ENCODE assay signal across 8 mouse cellular contexts in genomic region chr7:127231826-127232621, GRCm38 (mm10). TPM values are rescaled to one million over a fixed set of nuclear protein-coding genes. Genes with fewer than 3 reads are reported as not detected.
A peak's percentile ranks its signal among the peaks of the same experiment; 100 is the strongest.
DNase-seq lines count a peak whose midpoint lies in the region; ATAC-seq lines count a peak whose summit lies in the region.

No protein-coding gene starts in this region.

- 0 out of 2 replicates have a peak, but pooled peaks have one; percentile 4 for ATAC-seq in kidney, embryonic 14.5 days (ENCODE audit: low FRiP score, low TSS enrichment)
- peak; percentile 22 for ATAC-seq in activated CD4-positive, CD25-positive, alpha-beta regulatory T cell, adult 4 months
- ATAC-seq in hindbrain, embryonic 13.5 days (ENCODE audit: low FRiP score): no peak; the same call in 1 of the 2 replicates
- ATAC-seq in midbrain, embryonic 14.5 days (ENCODE audit: low FRiP score, low TSS enrichment): no peak

- H3K27me3 ChIP-seq in kidney, embryonic 14.5 days (ENCODE audit: control insufficient read depth, insufficient read depth, low read length): no peaks in the 10 kb centered on the region
- H3K27me3 ChIP-seq in hindbrain, embryonic 13.5 days: no peaks in the 10 kb centered on the region
- H3K27me3 ChIP-seq in midbrain, embryonic 14.5 days (ENCODE audit: control insufficient read depth, insufficient read depth, low read length): no peaks in the 10 kb centered on the region

- DNase-seq in kidney, postnatal 14 days: no peak
- DNase-seq in midbrain, embryonic 14.5 days: peak; percentile 25
- DNase-seq in adrenal gland, adult 8-10 months: no peak
- no peak for DNase-seq in spleen, postnatal 10 days (ENCODE audit: low spot score in 2 of 2)
- DNase-seq in adrenal gland, postnatal 10 days: no peak

- H3K27ac ChIP-seq in kidney, embryonic 14.5 days (ENCODE audit: low read depth, low read length): peak overlapping the region; percentile 99
- H3K27ac ChIP-seq in hindbrain, embryonic 13.5 days: peak overlapping the region; percentile 100
- peak overlapping the region; percentile 99 for H3K27ac ChIP-seq in midbrain, embryonic 14.5 days (replicated peaks; ENCODE audit: low read depth, low read length)

- H3K9ac ChIP-seq in kidney, embryonic 14.5 days (ENCODE audit: low read depth, low read length): peak overlapping the region; percentile 74
- peak overlapping the region; percentile 98 for H3K9ac ChIP-seq in hindbrain, embryonic 13.5 days
- H3K9ac ChIP-seq in midbrain, embryonic 14.5 days (replicated peaks; ENCODE audit: low read length): peak overlapping the region; percentile 98

- 5% methylated on average over 20 of the region's 20 CpGs for WGBS in kidney, embryonic 14.5 days
- WGBS in hindbrain, embryonic 13.5 days: 5% methylated on average over 20 of the region's 20 CpGs
- 3% methylated on average over 20 of the region's 20 CpGs for WGBS in midbrain, embryonic 14.5 days

- H3K36me3 ChIP-seq in kidney, embryonic 14.5 days (ENCODE audit: control insufficient read depth, insufficient read depth, low read length): peaks cover 40% of the 10 kb centered on the region
- peaks cover 29% of the 10 kb centered on the region for H3K36me3 ChIP-seq in hindbrain, embryonic 13.5 days
- H3K36me3 ChIP-seq in midbrain, embryonic 14.5 days (ENCODE audit: control insufficient read depth, insufficient read depth, low read length): peaks cover 31% of the 10 kb centered on the region

- H3K9me3 ChIP-seq in kidney, embryonic 14.5 days (ENCODE audit: control insufficient read depth, low read length): no peaks in the 10 kb centered on the region
- H3K9me3 ChIP-seq in hindbrain, embryonic 13.5 days: no peaks in the 10 kb centered on the region
- no peaks in the 10 kb centered on the region for H3K9me3 ChIP-seq in midbrain, embryonic 14.5 days (ENCODE audit: control insufficient read depth, low read length)

- H3K4me1 ChIP-seq in kidney, embryonic 14.5 days (ENCODE audit: control insufficient read depth, insufficient read depth, low read length): peaks cover 13% of the 10 kb centered on the region
- H3K4me1 ChIP-seq in hindbrain, embryonic 13.5 days (replicated peaks): peaks cover 42% of the 10 kb centered on the region
- H3K4me1 ChIP-seq in midbrain, embryonic 14.5 days (ENCODE audit: control insufficient read depth, insufficient read depth, low read length): peaks cover 31% of the 10 kb centered on the region

- H3K4me3 ChIP-seq in kidney, embryonic 14.5 days (ENCODE audit: low read length): peak overlapping the region; percentile 95
- H3K4me3 ChIP-seq in hindbrain, embryonic 13.5 days: peak overlapping the region; percentile 96
- H3K4me3 ChIP-seq in midbrain, embryonic 14.5 days (replicated peaks; ENCODE audit: low read depth, low read length): peak overlapping the region; percentile 81

- peak overlapping the region; percentile 67 for H3K4me2 ChIP-seq in kidney, embryonic 14.5 days (replicated peaks; ENCODE audit: low read depth, low read length)
- H3K4me2 ChIP-seq in hindbrain, embryonic 13.5 days: peak overlapping the region; percentile 87
- H3K4me2 ChIP-seq in midbrain, embryonic 14.5 days (ENCODE audit: low read length): peak overlapping the region; percentile 69

RNA-seq across cellular contexts. Expression of gene Zfp553, which starts 0.8 kb away (rescaled TPM):
- 23.0 and 26.2 TPM in 2 replicates for polyA plus RNA-seq in kidney, embryonic 14.5 days (2014; fragmentation: Nextera tagmentation; extraction: Ambion mirVana)
- polyA plus RNA-seq in activated CD4-positive, CD25-positive, alpha-beta regulatory T cell, adult 4 months (2017; shearing (Covaris generic)): 1 to 10 TPM; 4.1 to 8.0 TPM
- polyA plus RNA-seq in hindbrain, embryonic 13.5 days (2015; fragmentation: Nextera tagmentation; extraction: Ambion mirVana): 58.8 and 61.9 TPM in 2 replicates
- 31.9 and 39.7 TPM in 2 replicates for polyA plus RNA-seq in midbrain, embryonic 14.5 days (2014; fragmentation: Nextera tagmentation; extraction: Ambion mirVana)
- total RNA-seq in adrenal gland, adult 8-10 months (2022): 10 to 100 TPM; 11.6 to 19.5 (median 15.0) TPM
- total RNA-seq in adrenal gland, postnatal 10 days (2021): 10 to 100 TPM in 1 of 2 experiments, 1 to 10 TPM in 1; 9.2 to 13.4 TPM

RNA-seq across cellular contexts. Expression of gene Sept1, which starts 0.9 kb away (rescaled TPM):
- polyA plus RNA-seq in kidney, embryonic 14.5 days (2014; fragmentation: Nextera tagmentation; extraction: Ambion mirVana): 18.5 and 21.6 TPM in 2 replicates
- polyA plus RNA-seq in activated CD4-positive, CD25-positive, alpha-beta regulatory T cell, adult 4 months (2017; shearing (Covaris generic)): 100 to 1,000 TPM; 811 to 836 TPM
- 21.8 and 23.1 TPM in 2 replicates for polyA plus RNA-seq in hindbrain, embryonic 13.5 days (2015; fragmentation: Nextera tagmentation; extraction: Ambion mirVana)
- 11.6 and 13.6 TPM in 2 replicates for polyA plus RNA-seq in midbrain, embryonic 14.5 days (2014; fragmentation: Nextera tagmentation; extraction: Ambion mirVana)
- total RNA-seq in adrenal gland, adult 8-10 months (2022): 10 to 100 TPM in 2 of 4 experiments, 1 to 10 TPM in 2; 9.1 to 11.2 (median 10.3) TPM
- total RNA-seq in adrenal gland, postnatal 10 days (2021): 10 to 100 TPM; 17.6 to 17.8 TPM

RNA-seq across cellular contexts. Expression of gene Zfp771, which starts 12.1 kb away (rescaled TPM):
- 59.3 and 94.9 TPM in 2 replicates for polyA plus RNA-seq in kidney, embryonic 14.5 days (2014; fragmentation: Nextera tagmentation; extraction: Ambion mirVana)
- 1 to 10 TPM in 1 of 2 experiments, under 1 TPM in 1; 0.29 to 1.1 TPM for polyA plus RNA-seq in activated CD4-positive, CD25-positive, alpha-beta regulatory T cell, adult 4 months (2017; shearing (Covaris generic))
- polyA plus RNA-seq in hindbrain, embryonic 13.5 days (2015; fragmentation: Nextera tagmentation; extraction: Ambion mirVana): 54.4 and 57.4 TPM in 2 replicates
- 55.2 and 71.2 TPM in 2 replicates for polyA plus RNA-seq in midbrain, embryonic 14.5 days (2014; fragmentation: Nextera tagmentation; extraction: Ambion mirVana)
- 10 to 100 TPM; 32.9 to 46.1 (median 39.7) TPM for total RNA-seq in adrenal gland, adult 8-10 months (2022)
- total RNA-seq in adrenal gland, postnatal 10 days (2021): 10 to 100 TPM; 23.5 to 31.7 TPM

RNA-seq across cellular contexts. Expression of gene Mylpf, which starts 23.3 kb away (rescaled TPM):
- 10.3 and 11.2 TPM in 2 replicates for polyA plus RNA-seq in kidney, embryonic 14.5 days (2014; fragmentation: Nextera tagmentation; extraction: Ambion mirVana)
- 10 to 100 TPM; 26.7 to 30.7 TPM for polyA plus RNA-seq in activated CD4-positive, CD25-positive, alpha-beta regulatory T cell, adult 4 months (2017; shearing (Covaris generic))
- 11.0 and 15.5 TPM in 2 replicates for polyA plus RNA-seq in hindbrain, embryonic 13.5 days (2015; fragmentation: Nextera tagmentation; extraction: Ambion mirVana)
- 4.3 and 4.5 TPM in 2 replicates for polyA plus RNA-seq in midbrain, embryonic 14.5 days (2014; fragmentation: Nextera tagmentation; extraction: Ambion mirVana)
- total RNA-seq in adrenal gland, adult 8-10 months (2022): 1 to 10 TPM; 2.8 to 6.2 (median 3.7) TPM
- 1,000 to 10,000 TPM in 1 of 2 experiments, 100 to 1,000 TPM in 1; 678 to 2,339 TPM for total RNA-seq in adrenal gland, postnatal 10 days (2021)

RNA-seq across cellular contexts. Expression of gene Tbc1d10b, which starts 23.8 kb away (rescaled TPM):
- polyA plus RNA-seq in kidney, embryonic 14.5 days (2014; fragmentation: Nextera tagmentation; extraction: Ambion mirVana): 13.5 and 19.7 TPM in 2 replicates
- polyA plus RNA-seq in activated CD4-positive, CD25-positive, alpha-beta regulatory T cell, adult 4 months (2017; shearing (Covaris generic)): 10 to 100 TPM; 13.6 to 18.9 TPM
- 28.0 and 31.3 TPM in 2 replicates for polyA plus RNA-seq in hindbrain, embryonic 13.5 days (2015; fragmentation: Nextera tagmentation; extraction: Ambion mirVana)
- polyA plus RNA-seq in midbrain, embryonic 14.5 days (2014; fragmentation: Nextera tagmentation; extraction: Ambion mirVana): 24.6 and 27.6 TPM in 2 replicates
- total RNA-seq in adrenal gland, adult 8-10 months (2022): 10 to 100 TPM; 47.9 to 63.7 (median 57.0) TPM
- total RNA-seq in adrenal gland, postnatal 10 days (2021): 10 to 100 TPM; 39.0 to 40.5 TPM

Comparison
In these comparisons a context has a peak if more than half of its experiments do, and no peak if none do; other contexts are left out.
1. ATAC-seq: peak in kidney, embryonic 14.5 days (single experiment) and activated CD4-positive, CD25-positive, alpha-beta regulatory T cell, adult 4 months (single experiment); none in hindbrain, embryonic 13.5 days (single experiment) and midbrain, embryonic 14.5 days (single experiment).
2. RNA of gene Sept1, which starts 0.9 kb away (polyA plus RNA-seq): 811 to 836 TPM in activated CD4-positive, CD25-positive, alpha-beta regulatory T cell, adult 4 months; 21.8 to 23.1 TPM in hindbrain, embryonic 13.5 days, 18.5 to 21.6 TPM in kidney, embryonic 14.5 days and 11.6 to 13.6 TPM in midbrain, embryonic 14.5 days; every median in the first group is over 10 times any median in the second.
3. RNA of gene Zfp771, which starts 12.1 kb away (polyA plus RNA-seq): 59.3 to 94.9 TPM in kidney, embryonic 14.5 days, 54.4 to 57.4 TPM in hindbrain, embryonic 13.5 days and 55.2 to 71.2 TPM in midbrain, embryonic 14.5 days; 0.29 to 1.1 TPM in activated CD4-positive, CD25-positive, alpha-beta regulatory T cell, adult 4 months; every median in the first group is over 10 times any median in the second.
4. Peak in every context shown above with its lines, with median percentiles within 50 percentile points of each other: H3K27ac ChIP-seq, H3K4me2 ChIP-seq, H3K4me3 ChIP-seq and H3K9ac ChIP-seq.